Mouse (Mus musculus): ENCODE measurements around the gene Cdr2. TPM values are rescaled to one million over a fixed set of nuclear protein-coding genes. Genes with fewer than 3 reads are reported as not detected.

Cdr2 gene
- total and polyA plus RNA-seq, 3 experiments, result 15.8 to 17.4 TPM; not detected in 1

- Histone ChIP-seq H3K36me3 (ENCODE audit: control insufficient read depth in 1 of 2, insufficient read depth in 2 of 2, low read length in 2 of 2) (peaks cover 0 to 27% of the 10 kb centered on the region in 2 experiments; a peak in 3 of 4 replicates), H3K27me3 (ENCODE audit: control insufficient read depth in 1 of 2, insufficient read depth in 2 of 2, low read length in 2 of 2) (no peaks in the 10 kb centered on the region), H3K4me1 (ENCODE audit: control insufficient read depth in 1 of 2, insufficient read depth in 2 of 2, low read length in 2 of 2) (peaks cover 0 to 5% of the 10 kb centered on the region in 2 experiments; a peak in 1 of 4 replicates), H3K9me3 (replicated peaks; ENCODE audit: insufficient read depth, low read length) (no peaks in the 10 kb centered on the region), H3K4me3 (ENCODE audit: control insufficient read depth in 1 of 2, insufficient read depth in 1 of 2, low read depth in 2 of 2, low read length in 2 of 2) (no peak overlapping the region), H3K27ac (ENCODE audit: control insufficient read depth, low read depth, low read length) (no peak overlapping the region), H3K79me2 (ENCODE audit: control insufficient read depth, insufficient read depth, low read length, poor library complexity) (no peaks in the 10 kb centered on the region), H3K9ac (ENCODE audit: control insufficient read depth, low read depth, low read length, poor library complexity, severe bottlenecking) (no peak overlapping the region)
- DNase-seq (ENCODE audit: low read depth, low spot score), result no peak
- no peak for TF ChIP-seq MAX (IDR thresholded peaks at IDR 0.05; ENCODE audit: low read length)
- TF ChIP-seq SMC3 (IDR thresholded peaks at IDR 0.05; ENCODE audit: low read depth, low read length), result no peak
- TF ChIP-seq GATA1 (IDR thresholded peaks at IDR 0.05; ENCODE audit: low read depth, low read length), result no peak
- TF ChIP-seq RAD21 (IDR thresholded peaks at IDR 0.05; ENCODE audit: low read depth, low read length), result no peak
- TF ChIP-seq TCF12 (IDR thresholded peaks at IDR 0.05; ENCODE audit: low read depth, low read length), result no peak
- no peak for TF ChIP-seq GABPA (IDR thresholded peaks at IDR 0.05; ENCODE audit: low read depth, low read length)
- TF ChIP-seq KAT2A (conservative IDR thresholded peaks at IDR 0.05; ENCODE audit: low read depth, low read length), result no peak
- TF ChIP-seq SIN3A (IDR thresholded peaks at IDR 0.05; ENCODE audit: low read length), result no peak
- TF ChIP-seq MEF2A (IDR thresholded peaks at IDR 0.05; ENCODE audit: extremely low read depth, insufficient replicate concordance, low read depth, low read length, poor library complexity, severe bottlenecking), result no peak
- no peak for TF ChIP-seq ZMIZ1 (IDR thresholded peaks at IDR 0.05; ENCODE audit: low read depth, low read length)
These were observed 49.0 kb downstream of the Cdr2 start for GRCm38 (mm10) chr7:120933110-120933509.

- DNase-seq (ENCODE audit: low read depth, low spot score), result peak; percentile 94
- H3K4me1 ChIP-seq (ENCODE audit: control insufficient read depth in 1 of 2, insufficient read depth in 2 of 2, low read length in 2 of 2), result peaks cover 0 to 7% of the 10 kb centered on the region in 2 experiments; a peak in 2 of 4 replicates
These were observed 63.6 kb downstream of the Cdr2 start for GRCm38 (mm10) chr7:120918526-120918962.

More at GRCm38 (mm10) chr7:120918526-120918962, 63.6 kb downstream of the Cdr2 start:
- peaks cover 28% of the 10 kb centered on the region for H3K79me2 ChIP-seq (ENCODE audit: control insufficient read depth, insufficient read depth, low read length, poor library complexity)
- peak overlapping the region; percentile 89 for H3K9ac ChIP-seq (ENCODE audit: control insufficient read depth, low read depth, low read length, poor library complexity, severe bottlenecking)
- TF ChIP-seq JUND (IDR thresholded peaks at IDR 0.05; ENCODE audit: low read depth, low read length) (no peak), MAZ (IDR thresholded peaks at IDR 0.05; ENCODE audit: low read depth, low read length) (no peak), NRF1 (IDR thresholded peaks at IDR 0.05; ENCODE audit: insufficient read depth, low read depth, low read length, poor library complexity, severe bottlenecking) (no peak), CHD1 (IDR thresholded peaks at IDR 0.05; ENCODE audit: low read depth, low read length) (0 out of 2 replicates have a peak, but pooled peaks have one; percentile 79), POLR2A (IDR thresholded peaks at IDR 0.05; ENCODE audit: control insufficient read depth in 1 of 2, insufficient read depth in 1 of 2, low read depth in 1 of 2, low read length in 2 of 2, poor library complexity in 1 of 2) (peak in 1 of 2 experiments; percentile 83; a peak in 2 of 4 replicates), TAL1 (IDR thresholded peaks at IDR 0.05; ENCODE audit: low read length) (0 out of 2 replicates have a peak, but pooled peaks have one; percentile 3), EP300 (IDR thresholded peaks at IDR 0.05; ENCODE audit: low read depth in 1 of 2, low read length in 2 of 2) (no peak), MYC (IDR thresholded peaks at IDR 0.05; ENCODE audit: low read depth, low read length) (0 out of 2 replicates have a peak, but pooled peaks have one; percentile 81), ZNF384 (IDR thresholded peaks at IDR 0.05; ENCODE audit: low read depth, low read length) (peak; percentile 60; the same call in 1 of the 2 replicates), ETS1 (IDR thresholded peaks at IDR 0.05; ENCODE audit: low read depth, low read length) (peak; percentile 80), SMC3 (IDR thresholded peaks at IDR 0.05; ENCODE audit: low read depth, low read length) (no peak; the same call in 1 of the 2 replicates), NELFE (IDR thresholded peaks at IDR 0.05; ENCODE audit: low read depth, low read length) (no peak), RAD21 (IDR thresholded peaks at IDR 0.05; ENCODE audit: low read depth, low read length) (no peak), GATA1 (IDR thresholded peaks at IDR 0.05; ENCODE audit: low read depth, low read length) (no peak; the same call in none of the 2 replicates), E2F4 (IDR thresholded peaks at IDR 0.05; ENCODE audit: borderline replicate concordance, low read depth, low read length) (no peak), MXI1 (IDR thresholded peaks at IDR 0.05; ENCODE audit: low read depth, low read length) (no peak), ELF1 (IDR thresholded peaks at IDR 0.05; ENCODE audit: low read depth, low read length) (peak; percentile 86), RCOR1 (IDR thresholded peaks at IDR 0.05; ENCODE audit: low read depth, low read length) (peak; percentile 23; the same call in 1 of the 2 replicates), MAFK (IDR thresholded peaks at IDR 0.05; ENCODE audit: borderline replicate concordance, low read depth, low read length) (peak; percentile 100), POLR2AphosphoS2 (IDR thresholded peaks at IDR 0.05; ENCODE audit: low read length) (peak; percentile 99), SIN3A (IDR thresholded peaks at IDR 0.05; ENCODE audit: low read length) (peak; percentile 72; the same call in 1 of the 2 replicates), ZMIZ1 (IDR thresholded peaks at IDR 0.05; ENCODE audit: low read depth, low read length) (peak; percentile 92; the same call in 1 of the 2 replicates), KAT2A (conservative IDR thresholded peaks at IDR 0.05; ENCODE audit: low read depth, low read length) (peak; percentile 76), BHLHE40 (IDR thresholded peaks at IDR 0.05; ENCODE audit: borderline replicate concordance, low read depth, low read length) (no peak), TBP (IDR thresholded peaks at IDR 0.05; ENCODE audit: low read depth, low read length) (peak; percentile 100)
- peaks cover 0 to 8% of the 10 kb centered on the region in 2 experiments; a peak in 2 of 4 replicates for H3K36me3 ChIP-seq (ENCODE audit: control insufficient read depth in 1 of 2, insufficient read depth in 2 of 2, low read length in 2 of 2)
- H3K27ac ChIP-seq (ENCODE audit: control insufficient read depth, low read depth, low read length), result peak overlapping the region; percentile 71
- no peaks in the 10 kb centered on the region for H3K9me3 ChIP-seq (replicated peaks; ENCODE audit: insufficient read depth, low read length)
- peak overlapping the region; percentile 49 to 71 for H3K4me3 ChIP-seq (ENCODE audit: control insufficient read depth in 1 of 2, insufficient read depth in 1 of 2, low read depth in 2 of 2, low read length in 2 of 2)
- no peaks in the 10 kb centered on the region for H3K27me3 ChIP-seq (ENCODE audit: control insufficient read depth in 1 of 2, insufficient read depth in 2 of 2, low read length in 2 of 2)
